Mouse (Mus musculus) layer of hippocampus, adult 18-20 months (tissue): Measurements from ENCODE around the gene Cntd1. TPM values are rescaled to one million over a fixed set of nuclear protein-coding genes. Genes with fewer than 3 reads are reported as not detected.

Source experiments
- DNase-seq, 2 experiments: peaks; one replicate each; pipeline ENCODE4 v3.0.0; 2022; ENCODE audit warnings: low spot score in 2 of 2
- total RNA-seq, 2 experiments: library from RNA; stranded (reverse); gene quantifications; 2 replicates each; pipeline ENCODE4 v1.2.3; 2021

Cntd1 gene
- total RNA-seq, 2 experiments from 2014 or later = 0.30 to 0.47 TPM

DNA sequence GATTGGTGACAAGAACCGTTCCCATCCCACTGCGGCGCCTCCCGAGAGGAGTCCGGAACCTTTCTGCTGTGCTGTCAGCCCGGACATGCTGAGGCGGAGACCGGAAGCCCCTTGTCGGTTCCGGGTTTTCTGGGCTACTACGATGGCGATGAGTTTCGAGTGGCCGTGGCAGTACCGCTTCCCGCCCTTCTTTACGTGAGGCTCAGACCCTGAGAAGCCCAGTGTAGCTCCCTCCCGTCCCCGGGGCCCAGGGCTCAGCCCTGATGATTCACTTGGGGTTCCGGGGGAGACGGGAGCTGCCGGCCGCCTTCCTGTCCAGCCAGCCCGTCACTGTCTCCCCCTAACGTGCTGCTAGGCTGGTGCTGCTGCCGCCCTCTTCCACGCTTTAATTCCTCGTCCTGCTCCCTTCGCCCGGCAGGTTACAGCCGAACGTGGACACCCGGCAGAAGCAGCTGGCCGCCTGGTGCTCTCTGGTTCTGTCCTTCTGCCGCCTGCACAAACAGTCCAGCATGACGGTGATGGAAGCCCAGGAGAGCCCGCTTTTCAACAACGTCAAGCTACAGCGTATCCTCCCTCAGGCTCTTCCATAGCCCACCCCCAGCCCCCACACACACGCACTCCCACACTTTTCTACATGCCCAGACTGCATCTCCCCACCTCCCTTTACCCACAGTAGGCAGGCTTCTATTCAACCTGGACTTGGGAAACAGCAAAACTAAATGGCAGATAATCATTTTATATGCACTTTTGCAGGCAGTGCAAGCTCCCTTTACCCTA, 25.0 kb upstream of the Cntd1 start, which contains the start of gene Vps25:
Vps25 (plus strand) TSS at position 95 of the 777 bp plus-strand sequence.
- DNase-seq = peak; percentile 81 to 88

DNA sequence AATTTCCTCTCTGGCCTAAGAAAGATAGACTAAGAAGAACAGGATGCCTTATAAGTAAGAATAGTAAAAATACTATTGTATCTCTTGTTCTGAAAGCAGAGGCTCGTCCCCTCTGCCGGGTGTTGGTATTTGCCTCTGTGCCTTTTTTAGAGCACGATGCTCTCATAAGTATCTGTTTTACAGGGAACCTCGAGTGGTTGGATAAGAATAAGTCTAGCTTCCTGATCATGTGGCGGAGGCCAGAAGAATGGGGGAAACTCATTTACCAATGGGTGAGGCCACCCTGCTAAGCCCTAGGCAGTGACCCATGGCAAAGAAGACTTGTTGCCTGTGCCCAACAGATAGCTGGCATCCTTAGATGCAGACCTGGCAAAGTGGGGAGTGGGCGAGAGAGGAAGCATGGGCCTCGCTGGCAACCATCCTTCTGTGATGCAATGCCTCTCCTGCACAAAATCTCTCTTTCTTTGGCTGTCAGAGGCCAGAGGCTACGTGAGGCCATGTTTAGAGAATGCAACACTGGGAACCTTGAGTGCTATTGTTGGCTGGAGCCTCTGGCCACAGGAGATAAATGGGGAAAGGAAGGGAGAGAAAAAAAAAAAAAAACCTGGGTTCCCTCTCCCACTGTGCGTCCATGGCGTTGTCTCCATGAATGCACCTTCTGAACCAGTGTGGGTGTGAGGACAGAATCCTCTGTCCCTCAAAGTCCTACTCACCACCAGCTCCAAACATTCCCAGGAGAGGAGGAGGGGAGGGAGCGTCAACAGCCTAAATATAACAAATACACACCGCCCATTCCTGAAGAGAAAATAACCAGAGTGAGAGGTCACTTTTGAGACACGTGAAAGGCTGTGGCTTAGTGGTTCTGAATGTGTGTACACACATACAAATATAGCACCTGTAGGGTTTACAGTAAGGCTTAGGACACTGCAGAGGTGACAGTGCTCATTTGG, 22.7 kb upstream of the Cntd1 start:
- DNase-seq = no peak

DNA sequence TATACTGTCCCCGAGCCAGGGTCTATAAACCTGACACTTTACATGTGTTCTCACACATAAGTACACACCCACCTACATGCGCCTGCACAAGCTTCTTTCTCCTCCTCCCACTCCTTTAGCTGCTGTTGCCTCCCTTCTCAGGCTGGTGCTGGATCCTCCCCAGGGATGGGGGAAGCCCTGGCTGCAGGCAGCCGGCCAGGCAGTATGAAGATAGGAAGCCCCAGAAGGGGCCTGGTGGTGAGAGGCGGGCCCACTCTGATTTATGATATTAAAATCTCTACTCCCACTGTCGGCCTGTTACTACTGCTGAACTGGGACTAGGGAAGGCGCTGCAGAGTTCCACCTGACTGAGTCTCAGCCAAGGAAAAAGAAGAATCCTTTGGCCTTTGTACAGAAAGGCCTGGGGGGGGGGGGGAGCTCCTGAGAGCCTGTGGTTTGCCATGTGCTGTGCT, 19.5 kb upstream of the Cntd1 start:
- peak; percentile 83 to 85 for DNase-seq

DNA sequence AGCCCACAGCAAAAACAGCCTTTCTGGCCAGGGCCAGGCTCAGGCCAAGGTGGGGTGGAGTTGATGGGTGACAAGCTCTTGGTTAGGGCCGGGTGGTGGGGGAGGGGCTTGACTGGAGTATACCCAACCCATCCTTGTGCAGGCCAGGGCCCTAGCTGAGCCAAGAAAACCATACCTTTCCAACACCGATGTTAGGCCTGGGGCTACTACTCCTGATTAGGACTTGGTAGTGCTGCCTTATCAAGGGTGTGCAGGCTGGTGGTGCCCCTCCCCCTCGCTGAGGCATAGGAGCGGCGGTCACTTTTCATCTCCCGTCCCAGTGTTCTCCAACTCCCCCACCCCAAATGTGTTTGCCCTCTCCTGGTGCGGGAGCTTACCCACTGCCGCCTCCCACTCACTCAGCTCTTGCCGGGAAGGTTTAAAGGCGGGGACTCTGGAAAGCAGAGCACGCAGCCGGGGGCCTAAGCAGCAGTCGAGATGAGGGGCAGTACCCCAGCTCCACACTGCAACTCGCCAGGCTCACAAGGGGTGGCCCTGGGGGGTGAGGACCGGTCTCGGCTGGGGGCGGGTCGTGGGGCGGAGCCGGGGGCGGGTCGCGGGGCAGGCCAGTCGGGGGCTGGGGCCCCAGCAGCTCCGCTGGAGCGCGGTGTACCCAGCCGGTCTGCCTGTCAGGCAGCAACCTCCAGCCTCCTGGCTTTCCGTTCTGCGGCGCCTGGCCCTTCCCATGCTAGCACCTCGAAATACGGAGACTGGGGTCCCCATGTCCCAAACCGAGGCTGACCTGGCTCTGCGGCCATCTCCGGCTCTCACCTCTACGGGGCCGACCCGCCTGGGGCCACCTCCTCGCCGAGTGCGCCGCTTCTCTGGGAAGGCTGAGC, 18.6 kb upstream of the Cntd1 start, which contains the start of gene Wnk4:
Wnk4 (plus strand) TSS at position 620 of the 878 bp plus-strand sequence.
- peak in 1 of 2 experiments; percentile 29 for DNase-seq

DNA sequence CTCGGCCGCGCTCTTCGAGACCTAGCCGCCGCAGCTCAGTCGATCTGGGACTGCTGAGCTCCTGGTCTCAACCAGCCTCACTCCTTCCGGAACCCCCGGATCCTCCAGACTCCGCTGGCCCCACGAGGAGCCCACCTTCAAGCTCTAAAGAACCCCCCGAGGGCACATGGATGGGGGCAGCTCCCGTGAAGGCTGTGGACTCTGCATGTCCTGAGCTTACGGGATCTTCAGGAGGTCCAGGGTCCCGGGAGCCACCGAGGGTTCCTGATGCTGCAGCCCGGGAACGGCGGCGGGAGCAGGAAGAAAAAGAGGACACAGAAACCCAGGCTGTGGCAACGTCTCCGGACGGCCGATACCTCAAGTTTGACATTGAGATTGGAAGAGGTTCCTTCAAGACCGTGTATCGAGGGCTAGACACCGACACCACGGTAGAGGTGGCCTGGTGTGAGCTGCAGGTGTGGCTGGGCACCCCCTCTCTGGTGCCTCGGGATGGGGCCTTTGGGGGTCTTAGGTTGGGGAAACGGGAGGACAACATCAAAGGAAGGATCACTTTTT, 17.9 kb upstream of the Cntd1 start:
- DNase-seq = peak in 1 of 2 experiments; percentile 32

DNA sequence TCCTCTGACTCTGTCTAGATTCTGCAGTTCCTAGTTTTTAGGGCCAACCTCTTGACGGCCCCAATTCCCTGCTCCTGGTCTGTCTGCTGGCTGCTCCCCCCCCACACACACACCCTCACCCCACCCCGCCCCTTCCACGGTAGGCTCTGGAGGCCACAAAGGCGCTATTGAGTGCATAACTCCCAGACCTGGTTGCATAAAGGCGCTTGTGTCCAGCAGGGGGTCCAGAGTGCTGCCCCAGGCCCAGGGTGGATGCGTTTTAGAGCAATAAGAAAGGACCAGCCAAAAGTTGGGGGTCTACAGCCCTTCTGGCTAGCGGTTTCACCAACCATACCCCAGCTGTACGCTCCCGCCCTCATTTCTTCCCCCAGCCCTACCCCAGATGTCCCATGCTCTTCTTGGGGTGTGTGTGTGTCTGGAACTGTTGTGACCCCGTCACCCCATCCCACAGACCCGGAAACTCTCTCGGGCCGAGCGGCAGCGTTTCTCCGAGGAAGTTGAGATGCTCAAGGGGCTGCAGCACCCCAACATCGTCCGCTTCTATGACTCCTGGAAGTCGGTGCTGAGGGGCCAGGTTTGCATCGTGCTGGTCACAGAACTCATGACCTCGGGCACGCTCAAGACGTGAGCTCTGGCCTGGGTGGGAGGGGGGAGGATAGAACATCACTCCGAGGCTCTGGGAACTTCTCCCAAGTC, 16.4 kb upstream of the Cntd1 start:
- DNase-seq = no peak

DNA sequence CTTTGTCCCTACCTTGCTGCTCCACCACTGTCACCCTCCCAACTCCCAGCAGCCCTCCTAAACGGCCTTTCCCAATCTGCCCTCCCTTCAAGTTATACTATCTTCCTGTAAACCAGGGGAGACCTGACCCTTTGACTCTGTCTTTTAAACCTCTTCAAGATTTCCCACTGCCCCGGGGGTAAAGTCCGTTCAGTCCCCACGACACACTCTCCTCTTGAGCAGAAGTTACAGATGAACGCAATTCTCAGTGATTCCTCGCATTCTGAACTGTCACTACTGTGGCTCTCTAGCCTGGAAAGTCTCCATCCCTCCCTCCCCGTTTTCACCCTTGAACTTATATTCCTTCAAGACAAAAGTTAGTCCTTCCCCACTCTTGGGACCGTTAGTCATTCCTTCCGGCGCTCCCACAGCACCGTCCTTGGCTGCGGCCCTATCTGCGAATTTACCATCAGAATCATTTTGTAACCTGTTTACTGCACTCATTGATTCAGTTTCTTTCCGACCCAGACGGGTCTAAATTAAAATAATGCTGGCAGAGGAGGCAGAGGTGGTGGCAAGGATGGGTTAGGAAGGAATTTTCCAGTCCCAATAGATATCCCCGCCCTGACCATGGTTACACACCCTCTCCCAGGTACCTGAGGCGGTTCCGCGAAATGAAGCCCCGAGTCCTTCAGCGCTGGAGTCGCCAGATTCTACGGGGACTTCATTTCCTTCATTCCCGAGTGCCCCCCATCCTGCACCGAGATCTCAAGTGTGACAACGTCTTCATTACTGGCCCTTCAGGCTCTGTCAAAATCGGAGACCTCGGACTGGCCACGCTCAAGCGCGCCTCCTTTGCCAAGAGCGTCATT, 15.4 kb upstream of the Cntd1 start:
- DNase-seq = no peak

DNA sequence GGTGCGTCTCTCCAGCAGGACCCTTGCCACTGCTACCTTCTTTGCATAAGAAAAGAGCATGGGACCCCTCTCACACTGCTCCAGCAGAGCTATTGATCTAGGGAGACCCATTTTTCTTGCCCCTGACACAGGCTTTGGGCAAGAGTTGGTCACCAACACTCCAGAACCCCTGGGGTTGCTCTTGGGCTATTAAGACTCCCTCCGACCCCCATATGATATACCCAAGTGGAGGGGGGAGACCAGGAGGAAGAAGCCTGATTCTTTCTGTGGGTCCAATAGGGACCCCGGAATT, 14.9 kb upstream of the Cntd1 start:
- no peak for DNase-seq

DNA sequence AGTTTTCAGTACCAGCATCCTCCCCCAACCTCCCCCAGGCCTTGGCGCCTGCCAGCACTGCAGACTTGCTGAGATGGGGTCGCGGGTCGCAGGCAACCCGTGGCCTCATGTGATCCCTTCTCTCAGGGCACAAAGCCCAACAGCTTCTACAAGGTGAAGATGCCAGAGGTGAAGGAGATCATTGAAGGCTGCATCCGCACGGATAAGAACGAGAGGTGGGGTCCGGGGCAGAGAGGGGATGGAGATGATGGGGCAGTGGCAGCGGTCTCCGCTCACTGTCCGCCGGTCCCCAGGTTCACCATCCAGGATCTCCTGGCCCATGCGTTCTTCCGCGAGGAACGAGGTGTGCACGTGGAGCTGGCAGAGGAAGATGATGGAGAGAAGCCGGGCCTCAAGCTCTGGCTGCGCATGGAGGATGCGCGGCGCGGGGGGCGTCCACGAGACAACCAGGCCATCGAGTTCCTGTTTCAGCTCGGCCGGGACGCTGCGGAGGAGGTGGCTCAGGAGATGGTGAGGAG, 13.8 kb upstream of the Cntd1 start:
- DNase-seq = no peak

DNA sequence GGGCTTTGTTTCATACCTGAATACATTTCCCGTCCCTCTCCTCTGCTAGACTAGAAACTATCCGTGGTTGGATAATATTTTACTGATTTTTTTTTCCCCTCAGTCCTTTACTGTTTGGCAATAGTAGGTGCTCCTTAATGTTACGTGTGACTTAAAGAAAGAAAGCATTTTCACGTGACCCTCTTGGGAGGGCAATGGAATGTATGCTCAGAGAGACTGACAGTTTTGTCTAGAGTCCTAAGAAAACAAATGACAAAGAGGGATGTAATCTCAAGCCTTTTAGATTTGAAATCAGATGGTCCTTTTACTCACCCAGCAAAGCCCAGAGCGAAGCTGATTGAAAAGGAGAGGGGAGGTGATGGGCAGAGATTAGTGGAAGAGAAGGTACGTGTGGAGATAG, 12.9 kb upstream of the Cntd1 start:
- DNase-seq = no peak

DNA sequence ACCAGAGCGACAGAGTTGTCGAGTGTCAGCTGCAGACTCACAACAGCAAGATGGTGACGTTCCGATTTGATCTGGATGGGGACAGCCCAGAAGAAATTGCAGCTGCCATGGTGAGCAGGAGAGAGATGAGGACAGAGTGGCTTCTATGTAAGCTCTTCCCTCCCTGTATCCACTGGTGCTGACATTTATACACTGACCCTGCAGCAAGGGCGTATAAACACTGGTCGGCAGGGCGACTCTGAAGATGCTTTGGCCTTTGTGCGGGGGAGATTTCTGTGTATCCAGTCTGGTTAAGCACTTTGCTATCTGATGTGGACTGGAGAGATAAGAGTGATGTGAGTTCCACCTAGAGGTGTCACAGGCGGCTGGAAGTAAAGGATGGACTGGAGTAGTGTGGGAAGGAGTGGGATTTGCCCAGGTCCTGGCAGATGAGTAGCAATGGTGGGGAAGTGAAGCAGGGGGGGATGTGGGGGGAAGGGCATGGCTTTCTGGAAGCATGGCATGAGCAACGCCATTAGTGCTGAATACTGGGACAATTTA, 9.2 kb upstream of the Cntd1 start:
- DNase-seq = no peak

DNA sequence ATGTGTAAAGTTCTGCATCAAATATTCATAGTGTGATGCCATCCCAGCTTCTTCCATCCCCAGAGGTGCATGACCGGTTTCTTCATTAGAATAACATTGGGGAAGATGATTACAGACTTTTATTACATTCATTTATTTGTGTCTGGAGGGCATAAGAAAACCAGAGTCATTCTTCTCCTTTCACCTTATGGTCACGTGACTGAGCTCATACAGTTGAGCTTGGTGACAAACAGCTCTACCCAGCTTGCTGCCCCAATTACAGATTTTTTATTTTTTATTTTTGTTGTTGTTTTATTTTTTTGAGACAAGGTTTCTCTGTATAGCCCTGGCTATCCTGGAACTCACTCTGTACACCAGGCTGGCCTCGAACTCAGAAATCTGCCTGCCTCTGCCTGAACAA, 6.4 kb upstream of the Cntd1 start:
- DNase-seq = no peak

DNA sequence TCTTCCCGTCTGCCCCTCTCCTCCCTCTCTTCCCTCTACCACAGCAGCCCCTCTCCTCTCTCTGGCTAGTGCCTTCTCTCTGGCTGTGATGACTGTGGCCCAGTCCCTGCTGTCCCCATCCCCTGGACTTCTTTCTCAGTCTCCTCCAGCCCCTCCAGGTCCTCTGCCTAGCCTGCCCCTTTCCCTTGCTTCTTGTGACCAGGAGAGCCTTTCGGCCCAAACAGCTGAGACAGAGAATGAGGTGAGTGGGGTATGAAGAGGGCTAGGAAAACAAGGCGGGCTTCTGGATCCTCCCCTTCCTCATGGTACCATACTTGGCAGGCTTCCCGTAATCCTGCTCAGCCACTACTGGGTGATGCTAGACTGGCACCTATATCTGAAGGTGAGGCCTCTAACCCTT, 3.5 kb upstream of the Cntd1 start:
- no peak for DNase-seq

DNA sequence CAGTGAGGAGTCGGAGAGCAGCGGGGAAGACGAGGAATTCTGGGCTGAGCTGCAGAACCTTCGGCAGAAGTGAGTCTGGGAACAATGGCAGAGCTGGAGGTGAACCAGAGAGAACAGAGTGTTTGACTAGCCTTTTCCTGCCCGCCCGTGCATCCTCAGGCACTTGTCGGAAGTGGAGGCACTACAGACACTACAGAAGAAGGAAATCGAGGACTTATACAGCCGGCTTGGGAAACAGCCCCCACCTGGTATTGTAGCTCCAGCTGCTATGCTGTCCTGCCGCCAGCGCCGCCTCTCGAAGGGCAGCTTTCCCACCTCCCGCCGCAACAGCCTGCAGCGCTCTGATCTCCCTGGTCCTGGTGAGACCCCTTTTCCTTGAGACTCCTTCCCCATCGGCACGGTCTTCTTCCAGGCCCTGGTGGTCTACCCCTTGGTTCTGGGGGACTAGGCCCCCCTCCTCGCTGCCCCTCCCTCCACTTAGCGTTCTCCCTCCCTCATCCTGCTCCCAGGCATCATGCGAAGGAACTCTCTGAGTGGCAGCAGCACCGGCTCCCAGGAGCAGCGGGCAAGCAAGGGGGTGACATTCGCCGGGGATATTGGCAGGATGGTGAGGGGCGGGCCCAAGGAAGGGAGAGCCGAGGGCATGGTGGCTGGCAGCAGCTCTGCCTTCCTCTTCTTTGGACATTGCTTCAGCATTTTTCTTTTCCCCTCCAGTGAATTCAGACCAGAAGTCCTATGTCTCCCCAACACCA, 2.3 kb upstream of the Cntd1 start:
- DNase-seq = no peak

DNA sequence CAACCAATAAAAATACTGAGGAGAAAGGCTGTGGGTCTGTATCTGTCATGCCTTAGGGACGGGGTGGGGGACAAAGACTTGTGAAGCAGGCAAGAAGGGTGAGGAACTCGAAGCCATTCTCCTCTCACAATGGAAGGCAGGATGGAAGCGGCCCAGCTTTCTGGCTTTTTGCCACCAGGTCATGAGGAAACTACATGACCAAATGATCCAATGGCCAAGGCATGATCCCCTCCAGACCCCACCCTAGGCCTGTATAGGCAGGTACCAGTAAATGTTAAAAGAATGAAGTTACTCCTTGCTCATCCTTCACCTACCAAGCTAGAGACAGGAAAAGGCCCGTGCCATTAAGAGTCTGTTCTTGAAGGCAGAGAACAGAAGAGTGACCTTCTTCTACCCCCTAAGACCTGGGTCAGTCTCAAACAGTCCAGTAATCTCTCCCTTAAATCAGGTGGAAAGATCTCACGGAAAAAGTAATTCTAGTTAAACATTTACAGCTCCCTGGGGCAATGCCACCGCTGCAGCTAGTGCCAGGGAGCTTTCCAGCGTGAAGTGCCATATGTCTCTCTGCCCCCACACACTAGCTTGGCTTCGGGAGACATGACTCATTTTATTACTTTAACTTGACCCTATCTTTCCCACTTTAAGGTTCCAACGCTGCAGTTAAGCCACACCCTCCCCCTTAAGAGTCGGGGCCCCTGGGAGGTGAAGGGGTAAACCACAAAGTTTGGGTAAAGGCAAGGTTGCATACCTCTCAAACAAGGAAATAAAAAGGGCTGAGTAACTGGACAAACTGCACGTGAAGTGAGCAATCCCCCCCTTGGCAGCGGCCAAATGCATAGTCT, 1.2 kb upstream of the Cntd1 start:
- peak in 1 of 2 experiments; percentile 62 for DNase-seq

DNA sequence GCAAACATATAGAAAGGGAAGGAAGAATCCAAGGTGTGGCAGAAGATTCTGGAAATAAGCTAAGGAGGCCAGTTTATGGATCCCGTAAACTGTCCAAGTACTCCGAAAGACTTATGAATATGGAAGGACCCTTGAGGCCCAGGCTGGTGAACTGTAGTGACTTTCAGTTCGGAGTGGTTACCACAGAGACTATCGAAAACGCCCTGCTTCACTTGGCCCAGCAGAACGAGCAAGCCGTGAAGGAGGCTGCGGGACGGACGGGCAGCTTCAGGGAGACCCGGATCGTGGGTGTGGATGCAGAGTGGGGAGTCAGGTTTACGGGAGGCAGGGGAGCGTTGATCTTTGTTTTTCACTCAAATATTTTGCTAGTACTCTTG, 369 bp downstream of the Cntd1 start:
- DNase-seq = no peak

DNA sequence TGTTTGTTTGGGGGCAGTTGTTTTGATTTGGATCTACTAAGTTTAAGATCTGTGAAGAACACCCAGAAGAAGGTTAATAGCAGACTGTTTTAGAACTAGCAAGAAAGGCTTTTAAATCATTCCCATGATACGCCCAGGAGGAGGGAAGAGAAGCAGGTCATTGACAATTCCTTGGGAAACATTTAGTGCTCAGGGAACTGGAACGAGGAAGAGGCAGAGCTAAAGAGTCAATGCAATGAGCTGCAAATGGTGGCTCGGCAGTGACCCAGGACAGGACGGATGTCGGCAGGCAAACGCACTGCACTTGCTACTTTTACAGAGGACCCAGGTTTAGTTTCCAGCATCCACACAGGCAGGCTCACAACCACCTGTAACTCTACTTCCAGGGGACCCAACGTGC, 2.0 kb downstream of the Cntd1 start:
- DNase-seq = no peak
